In the genomic region with DNA sequence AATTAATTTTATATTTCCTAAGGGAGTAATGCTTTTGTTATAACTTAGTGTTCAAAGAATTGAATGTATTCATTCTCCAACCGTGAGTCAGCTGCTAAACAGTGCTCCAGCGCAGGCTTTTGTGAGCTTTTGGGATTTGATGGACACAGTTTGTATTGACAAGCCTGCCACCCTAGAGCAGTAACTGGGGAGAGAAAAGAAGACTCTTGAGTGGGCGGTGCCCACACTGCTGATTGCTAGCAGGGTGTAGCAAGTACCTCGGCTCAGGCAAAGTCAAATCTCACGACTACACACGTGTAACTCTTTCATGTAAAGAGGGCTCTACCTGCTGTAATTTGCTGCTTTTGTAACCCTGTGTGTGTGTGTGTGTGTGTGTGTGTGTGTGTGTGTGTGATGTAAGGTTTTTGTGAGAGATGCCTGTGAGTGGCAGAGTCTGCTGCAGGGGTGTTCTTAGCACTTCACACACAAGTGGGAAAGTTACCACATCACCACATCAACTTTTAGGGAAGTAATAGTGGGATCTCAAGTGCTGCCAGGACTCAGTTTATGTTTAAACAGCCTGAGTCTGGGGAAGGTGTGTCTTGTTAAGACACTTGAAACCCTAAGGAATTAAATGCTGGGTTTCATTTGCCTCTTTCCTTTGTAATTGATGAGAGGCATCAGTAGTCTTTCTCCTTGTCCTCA, we compare ENCODE assay signal across 8 mouse cellular contexts. TPM values are rescaled to one million over a fixed set of nuclear protein-coding genes. Genes with fewer than 3 reads are reported as not detected.
DNase-seq lines count a peak whose midpoint lies in the region; ATAC-seq and TF ChIP-seq lines count a peak whose summit lies in the region.

No protein-coding gene starts in this region.

- H3K4me3 ChIP-seq in layer of hippocampus, adult 2 months, result peak overlapping the region; percentile 2; the same call in 1 of the 2 replicates
- 0 out of 2 replicates have a peak overlapping the region, but pooled peaks have one; percentile 3 for H3K4me3 ChIP-seq in forebrain, embryonic 16.5 days (replicated peaks; ENCODE audit: low read length)
- peak overlapping the region; percentile 64 for H3K4me3 ChIP-seq in liver, embryonic 15.5 days (replicated peaks)
- no peak overlapping the region for H3K4me3 ChIP-seq in stomach, embryonic 14.5 days (ENCODE audit: low read depth, low read length)

- H3K27ac ChIP-seq in layer of hippocampus, adult 2 months, result peak overlapping the region; percentile 76
- H3K27ac ChIP-seq in forebrain, embryonic 16.5 days (ENCODE audit: low read length), result no peak overlapping the region
- peak overlapping the region; percentile 76 for H3K27ac ChIP-seq in liver, embryonic 15.5 days (replicated peaks)
- H3K27ac ChIP-seq in stomach, embryonic 14.5 days (ENCODE audit: low read length), result no peak overlapping the region

- DNase-seq in layer of hippocampus, adult 2 months (ENCODE audit: low spot score in 2 of 2), result no peak
- no peak for DNase-seq in layer of hippocampus, adult 11-12 months (ENCODE audit: low spot score)
- no peak for DNase-seq in urinary bladder, postnatal 4 days (ENCODE audit: low spot score in 2 of 2)
- DNase-seq in thymus, postnatal 10 days (ENCODE audit: low spot score in 2 of 2), result no peak

- H3K36me3 ChIP-seq in forebrain, embryonic 16.5 days (ENCODE audit: control insufficient read depth, insufficient read depth), result no peaks in the 10 kb centered on the region
- H3K36me3 ChIP-seq in liver, embryonic 15.5 days (replicated peaks), result 0 out of 2 replicates have a peak, but pooled peaks cover 3% of the 10 kb centered on the region
- H3K36me3 ChIP-seq in stomach, embryonic 14.5 days (ENCODE audit: control insufficient read depth, insufficient read depth, low read length), result no peaks in the 10 kb centered on the region

- H3K27me3 ChIP-seq in forebrain, embryonic 16.5 days (replicated peaks; ENCODE audit: control insufficient read depth, insufficient read depth, low read length), result no peaks in the 10 kb centered on the region; the same call in 1 of the 2 replicates
- no peaks in the 10 kb centered on the region for H3K27me3 ChIP-seq in liver, embryonic 15.5 days
- H3K27me3 ChIP-seq in stomach, embryonic 14.5 days (ENCODE audit: control insufficient read depth, insufficient read depth, low read length), result no peaks in the 10 kb centered on the region

- no peak for ATAC-seq in forebrain, embryonic 16.5 days
- ATAC-seq in liver, embryonic 15.5 days (ENCODE audit: insufficient read depth), result peak; percentile 25; the same call in 1 of the 2 replicates
- ATAC-seq in stomach, embryonic 14.5 days (ENCODE audit: insufficient number of reproducible peaks, insufficient read depth, low FRiP score, low read depth), result no peak
- no peak for ATAC-seq in megakaryocyte, adult 5-6 weeks (ENCODE audit: poor library complexity, severe bottlenecking)

- 3% methylated on average over 6 of the region's 6 CpGs for WGBS in forebrain, embryonic 16.5 days
- WGBS in liver, embryonic 15.5 days (ENCODE audit: insufficient replicate concordance), result 38% methylated on average over 6 of the region's 6 CpGs
- 34% methylated on average over 6 of the region's 6 CpGs for WGBS in stomach, embryonic 14.5 days

- no peaks in the 10 kb centered on the region for H3K9me3 ChIP-seq in forebrain, embryonic 16.5 days (ENCODE audit: control insufficient read depth, low read length)
- no peaks in the 10 kb centered on the region for H3K9me3 ChIP-seq in liver, embryonic 15.5 days (replicated peaks)
- no peaks in the 10 kb centered on the region for H3K9me3 ChIP-seq in stomach, embryonic 14.5 days (ENCODE audit: control insufficient read depth, low read depth, low read length)

- H3K4me2 ChIP-seq in forebrain, embryonic 16.5 days (ENCODE audit: low read length), result peak overlapping the region; percentile 43
- H3K4me2 ChIP-seq in liver, embryonic 15.5 days, result peak overlapping the region; percentile 70
- peak overlapping the region; percentile 23 for H3K4me2 ChIP-seq in stomach, embryonic 14.5 days (replicated peaks; ENCODE audit: low read depth, low read length)

- peaks cover 37% of the 10 kb centered on the region for H3K4me1 ChIP-seq in forebrain, embryonic 16.5 days (replicated peaks; ENCODE audit: control insufficient read depth, insufficient read depth, low read length)
- H3K4me1 ChIP-seq in liver, embryonic 15.5 days (replicated peaks), result peaks cover 84% of the 10 kb centered on the region
- peaks cover 34% of the 10 kb centered on the region for H3K4me1 ChIP-seq in stomach, embryonic 14.5 days (ENCODE audit: control insufficient read depth, insufficient read depth, low read length)

- 0 out of 2 replicates have a peak overlapping the region, but pooled peaks have one; percentile 11 for H3K9ac ChIP-seq in forebrain, embryonic 16.5 days (replicated peaks; ENCODE audit: low read depth, low read length)
- peak overlapping the region; percentile 28 for H3K9ac ChIP-seq in liver, embryonic 15.5 days
- H3K9ac ChIP-seq in stomach, embryonic 14.5 days (replicated peaks; ENCODE audit: low read depth, low read length), result no peak overlapping the region

- TF ChIP-seq CTCF in layer of hippocampus, adult 2 months (conservative IDR thresholded peaks at IDR 0.05), result no peak

RNA-seq across cellular contexts. Expression of gene Bpgm, which starts 2.8 kb away (rescaled TPM):
- total RNA-seq in layer of hippocampus, adult 2 months (2021), result 10 to 100 TPM; 69.8 to 70.9 TPM
- polyA plus RNA-seq in forebrain, embryonic 16.5 days (2015; fragmentation: Nextera tagmentation; extraction: Ambion mirVana), result 64.2 and 68.2 TPM in 2 replicates
- 194 and 219 TPM in 2 replicates for polyA plus RNA-seq in liver, embryonic 15.5 days (2015; fragmentation: Nextera tagmentation; extraction: Ambion mirVana)
- polyA plus RNA-seq in stomach, embryonic 14.5 days (2014; fragmentation: Nextera tagmentation; extraction: Ambion mirVana), result 33.6 and 34.4 TPM in 2 replicates
- total RNA-seq in megakaryocyte, adult 5-6 weeks (2015), result 2.4 and 4.1 TPM in 2 replicates
- total RNA-seq in megakaryocyte, adult 5-6 weeks (2017), result 10.8 and 12.4 TPM in 2 replicates

Comparison
In these comparisons a context has a peak if more than half of its experiments do, and no peak if none do; other contexts are left out.
1. H3K27ac ChIP-seq: peak in layer of hippocampus, adult 2 months (single experiment) and liver, embryonic 15.5 days (single experiment); none in forebrain, embryonic 16.5 days (single experiment) and stomach, embryonic 14.5 days (single experiment).
2. Peak in every context shown above with its lines, with median percentiles within 50 percentile points of each other: H3K4me2 ChIP-seq.